Mouse (Mus musculus): ENCODE data around the gene Spata32. TPM values are rescaled to one million over a fixed set of nuclear protein-coding genes. Genes with fewer than 3 reads are reported as not detected.

The Spata32 gene
- total RNA-seq, 2 experiments from 2014 or later, result not detected

- no peak for DNase-seq
These were observed 44.4 kb downstream of the Spata32 start for GRCm38 (mm10) chr11:103173771-103174344.

- DNase-seq, result no peak
These were observed 45.0 kb downstream of the Spata32 start for GRCm38 (mm10) chr11:103173041-103173770.

GRCm38 (mm10) chr11:103172392-103173040 is 45.7 kb downstream of the Spata32 start:
- no peak for DNase-seq

- DNase-seq, result no peak
These were observed 46.4 kb downstream of the Spata32 start for GRCm38 (mm10) chr11:103171703-103172391.

- DNase-seq, result peak; percentile 29
These were observed 47.0 kb downstream of the Spata32 start for GRCm38 (mm10) chr11:103171286-103171620.

- DNase-seq, result peak; percentile 43
These were observed 47.5 kb downstream of the Spata32 start, which contains the start of gene Fmnl1 for GRCm38 (mm10) chr11:103170494-103171285. Gene Fmnl1, plus strand, starts transcription at chr11:103171107.

- DNase-seq, result no peak
These were observed 48.1 kb downstream of the Spata32 start for GRCm38 (mm10) chr11:103170111-103170493.

GRCm38 (mm10) chr11:103169664-103170063 is 48.6 kb downstream of the Spata32 start:
- DNase-seq, result no peak

GRCm38 (mm10) chr11:103168690-103169390 is 49.4 kb downstream of the Spata32 start:
- DNase-seq, result peak; percentile 82

GRCm38 (mm10) chr11:103164391-103164790 is 53.8 kb downstream of the Spata32 start:
- DNase-seq, result no peak

GRCm38 (mm10) chr11:103162132-103162531 is 56.1 kb downstream of the Spata32 start:
- peak; percentile 41 for DNase-seq

- no peak for DNase-seq
These were observed 56.8 kb downstream of the Spata32 start for GRCm38 (mm10) chr11:103161449-103161848.

- no peak for DNase-seq
These were observed 57.5 kb downstream of the Spata32 start for GRCm38 (mm10) chr11:103160738-103161137.

- DNase-seq, result peak; percentile 99
These were observed 59.4 kb downstream of the Spata32 start for GRCm38 (mm10) chr11:103158621-103159478.

Other genes with a start within 250 kb of the Spata32 start
- 10 to 100 TPM; 57.6 to 62.7 TPM for gene Nmt1, start 190.2 kb downstream of the Spata32 start, total RNA-seq (2021)
- 10 to 100 TPM; 76.4 to 77.9 TPM for gene Dcakd, start 190.1 kb downstream of the Spata32 start, total RNA-seq (2021)
- 10 to 100 TPM; 28.0 to 34.8 TPM for gene Plcd3, start 116.8 kb downstream of the Spata32 start, total RNA-seq (2021)
- gene Acbd4, start 116.8 kb downstream of the Spata32 start, total RNA-seq (2021), result 10 to 100 TPM; 25.9 to 29.2 TPM
- 10 to 100 TPM; 14.8 to 15.7 TPM for gene Hexim1, start 102.2 kb downstream of the Spata32 start, total RNA-seq (2021)
- 1 to 10 TPM; 4.2 to 4.8 TPM for gene Hexim2, start 86.0 kb downstream of the Spata32 start, total RNA-seq (2021)
- gene Fmnl1, start 47.3 kb downstream of the Spata32 start, total RNA-seq (2021), result 1 to 10 TPM; 7.4 to 8.6 TPM
- gene 1700023F06Rik, start 9.9 kb downstream of the Spata32 start, total RNA-seq (2021), result not detected
- gene Map3k14, start 49.0 kb upstream of the Spata32 start, total RNA-seq (2021), result 1 to 10 TPM; 2.7 to 3.4 TPM
- 10 to 100 TPM; 23.5 to 25.4 TPM for gene Arhgap27, start 145.3 kb upstream of the Spata32 start, total RNA-seq (2021)
- 1 to 10 TPM; 8.6 to 9.5 TPM for gene Plekhm1, start 194.3 kb upstream of the Spata32 start, total RNA-seq (2021)